Mouse (Mus musculus): ENCODE measurements around the gene Dcp1b. TPM values are rescaled to one million over a fixed set of nuclear protein-coding genes. Genes with fewer than 3 reads are reported as not detected.

Gene Dcp1b
- total RNA-seq, 2 experiments from 2014 or later = 7.3 to 8.0 TPM

DNA sequence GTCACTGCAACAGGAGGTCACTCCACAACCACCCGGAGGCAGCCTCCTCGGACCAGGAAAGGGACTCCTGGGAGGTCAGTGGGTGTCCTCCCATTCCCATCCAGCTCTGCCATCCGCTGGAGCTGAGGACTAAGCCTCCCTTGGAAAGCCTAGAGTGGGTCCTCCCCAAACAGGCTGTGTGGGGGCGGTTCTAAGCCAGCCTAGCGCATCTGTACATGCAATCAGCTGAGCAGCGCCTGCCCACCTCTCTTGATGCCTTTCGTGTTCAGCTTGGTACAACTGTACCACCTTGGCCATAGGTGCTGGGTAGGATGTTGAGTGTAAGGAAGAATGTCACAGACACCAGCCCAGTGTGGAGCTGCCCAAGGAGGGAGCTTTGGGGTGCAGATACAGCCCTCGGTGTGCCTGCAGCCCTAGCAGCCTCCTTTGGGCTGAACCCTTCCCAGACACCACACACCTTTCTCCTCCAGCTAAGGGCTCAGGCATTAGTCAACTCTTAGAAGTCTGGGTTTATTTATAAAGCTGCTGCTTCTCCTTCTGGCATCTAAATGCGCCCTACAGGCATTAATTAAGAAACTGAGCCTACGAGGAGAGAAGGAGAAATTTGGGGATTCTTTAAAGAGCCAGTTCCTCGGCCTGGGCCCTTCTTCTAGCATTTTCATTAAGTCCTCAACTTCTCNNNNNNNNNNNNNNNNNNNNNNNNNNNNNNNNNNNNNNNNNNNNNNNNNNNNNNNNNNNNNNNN is 54.0 kb downstream of the Dcp1b start:
- DNase-seq (ENCODE audit: low spot score in 2 of 2) = no peak

DNA sequence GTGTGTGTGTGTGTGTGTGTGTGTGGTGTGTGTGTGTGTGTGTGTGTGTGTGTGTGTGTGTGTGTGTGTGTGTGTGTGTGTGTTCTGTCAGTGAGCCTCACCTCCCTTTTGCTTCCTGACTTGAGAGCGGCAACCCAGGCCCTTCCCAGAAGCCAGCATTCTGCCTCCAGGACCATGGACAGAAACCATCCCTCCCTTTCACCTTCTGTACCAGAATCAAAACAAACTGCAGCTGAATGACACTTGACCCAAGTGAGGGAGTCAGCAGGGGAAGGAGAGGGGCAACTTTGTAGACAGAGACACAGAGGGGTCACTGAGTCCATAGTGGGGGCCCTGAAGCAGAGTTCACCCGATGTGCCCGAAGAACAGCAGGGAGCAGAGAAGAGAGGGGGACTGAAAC is 58.0 kb downstream of the Dcp1b start:
- DNase-seq (ENCODE audit: low spot score in 2 of 2) = no peak

DNA sequence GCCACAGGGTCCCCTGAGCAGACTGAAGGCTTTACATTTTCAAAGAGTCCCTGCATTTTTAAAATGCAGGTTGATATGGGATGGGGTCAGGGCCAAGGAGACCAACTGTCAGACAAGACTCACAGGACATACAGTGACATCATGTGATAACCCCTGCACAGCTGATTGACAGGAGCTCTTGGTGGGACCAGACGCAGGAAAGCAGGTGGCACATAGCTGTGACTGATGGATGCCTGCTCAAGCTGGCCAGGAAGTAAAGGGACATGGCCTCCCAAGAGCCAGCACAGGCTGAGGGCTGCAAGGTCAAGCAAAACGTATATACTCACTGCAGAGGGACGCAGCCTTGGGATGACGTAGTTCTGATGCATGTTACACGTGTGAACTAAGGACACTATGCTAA is 60.4 kb downstream of the Dcp1b start:
- no peak for DNase-seq (ENCODE audit: low spot score in 2 of 2)

DNA sequence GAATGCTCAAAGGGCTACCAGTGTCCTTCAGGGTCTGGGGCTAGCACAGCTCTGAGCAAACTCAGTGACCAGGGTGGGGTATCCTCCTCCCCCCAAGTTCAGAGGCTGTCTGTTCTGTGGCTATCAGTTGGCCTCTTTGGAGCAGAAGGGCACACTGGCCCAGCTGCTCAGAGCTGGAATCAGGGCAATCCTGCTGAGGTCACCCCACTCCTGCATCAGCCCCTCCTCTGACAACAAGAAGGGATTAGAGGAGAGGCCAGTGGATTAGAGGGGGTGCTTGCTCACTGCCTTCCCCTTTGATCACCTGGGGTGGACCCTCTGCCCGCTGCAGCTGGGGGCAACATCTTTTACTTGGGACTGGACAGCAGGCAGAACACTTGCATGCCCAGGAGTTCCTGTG is 61.2 kb downstream of the Dcp1b start, which contains the start of gene Cacna2d4:
Gene Cacna2d4 (plus strand): TSS at position 286 of the 400 bp plus-strand sequence.
- DNase-seq (ENCODE audit: low spot score in 2 of 2) = no peak

DNA sequence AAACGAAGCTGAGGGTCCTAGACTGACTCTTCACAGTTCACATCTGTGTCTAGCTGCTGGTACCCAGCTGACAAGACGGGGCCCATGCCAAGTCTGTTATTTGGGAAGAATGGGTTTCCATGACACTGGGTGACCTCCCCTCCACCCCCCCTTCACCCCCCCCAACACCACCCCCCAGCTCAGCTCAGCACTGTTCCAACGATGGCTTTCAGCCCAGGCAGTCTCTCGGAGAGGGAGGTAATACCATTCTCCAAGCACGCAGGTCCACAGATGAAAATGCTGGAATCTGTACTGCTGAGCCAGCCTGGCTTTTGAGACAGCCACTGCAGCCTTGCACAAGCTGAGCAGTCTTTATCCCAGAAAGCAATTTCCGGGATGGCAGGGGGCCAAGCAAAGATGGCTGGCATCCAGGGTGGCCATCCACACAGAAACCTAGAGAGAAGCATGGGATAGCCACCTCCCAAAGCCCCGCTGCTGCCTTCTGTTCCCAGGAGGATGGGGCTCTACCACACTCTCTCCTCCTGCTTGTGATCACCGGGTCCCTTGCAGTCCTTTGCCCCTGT is 62.5 kb downstream of the Dcp1b start:
- peak in 1 of 2 experiments; percentile 58 for DNase-seq (ENCODE audit: low spot score in 2 of 2)

DNA sequence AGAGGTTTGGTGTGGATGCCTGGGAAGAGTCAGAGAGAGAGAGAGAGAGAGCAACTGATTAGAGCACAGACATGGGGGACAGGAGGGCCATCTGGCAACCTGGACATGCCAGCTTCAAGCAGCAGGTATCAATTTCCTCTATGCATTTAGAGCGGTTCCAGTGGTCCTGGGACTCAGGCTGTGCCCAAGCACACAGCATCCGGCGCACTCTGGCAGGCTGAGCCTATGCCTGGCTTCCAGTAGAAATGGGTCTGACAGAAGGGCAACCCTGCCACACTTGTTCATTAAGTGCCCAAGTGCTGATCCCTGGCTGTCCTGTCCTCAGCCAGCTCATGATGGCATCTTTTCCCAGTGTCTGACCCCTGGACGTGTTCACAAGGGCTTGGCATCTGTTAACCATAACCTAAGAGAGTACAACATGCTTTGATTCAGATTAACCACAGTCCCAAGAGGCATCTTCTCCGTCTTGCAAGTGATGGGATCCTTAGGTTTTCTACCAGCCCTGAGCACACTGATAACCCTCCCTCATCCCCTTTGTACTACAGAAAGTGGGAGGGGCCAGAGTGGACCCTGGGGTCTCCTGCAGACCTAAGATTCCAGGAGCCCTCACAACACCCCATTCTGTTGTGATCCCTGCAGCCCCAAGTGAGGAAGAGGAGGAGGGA is 64.4 kb downstream of the Dcp1b start:
- no peak for DNase-seq (ENCODE audit: low spot score in 2 of 2)

DNA sequence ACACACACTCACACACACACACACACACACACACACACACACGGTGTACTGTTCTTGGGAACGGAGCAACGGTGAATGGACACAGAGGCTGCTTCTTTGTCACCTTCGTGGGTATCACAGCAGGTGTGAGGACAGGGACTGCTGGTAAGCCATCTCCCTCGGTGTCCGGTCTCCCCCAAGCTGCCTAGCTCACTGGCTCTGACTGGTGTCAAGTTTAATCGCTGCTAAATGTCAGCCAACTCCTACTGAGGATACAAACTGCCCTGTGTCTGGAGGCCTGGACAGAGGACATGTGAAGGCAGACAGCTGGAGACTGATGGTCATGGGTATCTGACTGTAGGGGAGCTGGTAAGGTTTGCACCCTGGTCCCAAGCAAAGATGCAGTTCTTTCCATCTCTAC is 65.2 kb downstream of the Dcp1b start:
- no peak for DNase-seq (ENCODE audit: low spot score in 2 of 2)

DNA sequence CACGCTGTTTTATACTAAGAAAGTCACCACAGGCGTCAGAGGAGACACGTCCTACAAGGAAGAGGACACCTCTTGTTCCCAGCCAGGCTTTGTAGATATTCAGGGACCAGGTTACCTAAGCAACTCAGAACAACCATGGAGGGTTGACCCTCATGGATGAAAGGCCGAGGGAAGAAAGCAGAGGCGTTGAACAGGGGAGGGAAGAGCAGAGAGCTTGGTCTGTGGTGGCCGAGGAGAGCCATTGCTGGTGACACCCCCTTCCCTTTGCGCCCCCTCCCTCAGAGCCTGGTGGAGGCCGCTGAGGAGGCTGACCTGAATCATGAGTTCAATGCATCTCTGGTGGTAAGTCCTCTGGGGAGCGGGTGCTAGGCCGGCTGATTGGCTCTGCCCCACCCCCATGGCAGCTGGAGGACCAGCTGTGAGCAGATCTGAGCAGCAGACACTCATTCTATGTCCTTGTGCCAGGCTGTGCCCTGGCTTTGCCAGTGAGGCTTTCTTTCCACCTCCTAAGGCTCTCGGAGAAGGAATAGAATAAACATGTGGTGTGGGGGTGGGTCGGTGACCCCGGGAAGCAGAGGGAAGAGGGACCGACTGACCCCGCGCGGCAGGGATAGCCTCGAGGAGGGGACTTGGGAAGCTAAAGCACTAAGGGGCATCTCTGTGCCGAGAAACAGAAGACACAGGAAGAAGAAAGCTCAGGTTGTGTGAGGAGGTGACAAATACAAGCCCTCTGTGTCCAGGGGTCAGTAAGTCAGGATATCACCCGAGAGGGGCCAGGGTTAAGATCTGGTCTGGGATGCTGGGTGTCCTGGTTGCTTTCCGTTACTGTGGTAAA is 66.0 kb downstream of the Dcp1b start:
- peak in 1 of 2 experiments; percentile 33 for DNase-seq (ENCODE audit: low spot score in 2 of 2)

DNA sequence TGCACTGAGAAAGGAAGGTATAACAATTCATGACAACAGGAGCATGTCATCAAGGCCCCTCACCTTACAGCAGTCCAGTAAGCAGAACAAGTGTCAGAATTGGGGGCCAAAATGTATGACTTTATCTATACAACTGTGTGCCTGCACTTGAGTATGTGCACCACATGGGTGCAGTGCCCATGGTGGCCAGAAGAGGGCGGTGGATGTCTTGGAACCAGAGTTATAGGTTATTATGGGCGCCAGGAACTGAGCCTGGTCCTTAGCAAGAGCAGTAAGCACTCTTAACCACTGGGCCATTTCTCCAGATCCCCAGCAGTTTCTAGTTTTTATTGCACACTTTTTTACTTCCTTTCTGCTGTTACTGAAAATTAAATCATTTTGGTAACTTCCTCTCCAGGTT is 71.0 kb downstream of the Dcp1b start:
- no peak for DNase-seq (ENCODE audit: low spot score in 2 of 2)

DNA sequence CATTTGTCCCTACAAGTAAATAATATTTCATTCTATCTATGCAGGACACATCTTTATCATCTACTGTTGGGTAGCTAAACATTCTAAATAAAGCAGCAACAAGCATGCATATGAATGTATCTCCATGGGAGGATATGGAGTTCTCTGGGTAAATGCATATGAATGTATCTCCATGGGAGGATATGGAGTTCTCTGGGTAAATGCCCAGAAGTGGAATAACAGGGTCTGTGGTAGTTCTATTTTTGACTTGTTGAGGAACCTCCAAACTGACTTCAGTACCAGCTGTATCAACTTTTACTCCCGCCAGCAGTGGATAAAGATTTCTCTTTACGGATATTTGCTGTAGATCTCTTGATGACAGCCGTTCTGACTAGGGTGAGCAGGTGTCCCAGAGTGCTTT is 73.5 kb downstream of the Dcp1b start:
- no peak for DNase-seq (ENCODE audit: low spot score in 2 of 2)

DNA sequence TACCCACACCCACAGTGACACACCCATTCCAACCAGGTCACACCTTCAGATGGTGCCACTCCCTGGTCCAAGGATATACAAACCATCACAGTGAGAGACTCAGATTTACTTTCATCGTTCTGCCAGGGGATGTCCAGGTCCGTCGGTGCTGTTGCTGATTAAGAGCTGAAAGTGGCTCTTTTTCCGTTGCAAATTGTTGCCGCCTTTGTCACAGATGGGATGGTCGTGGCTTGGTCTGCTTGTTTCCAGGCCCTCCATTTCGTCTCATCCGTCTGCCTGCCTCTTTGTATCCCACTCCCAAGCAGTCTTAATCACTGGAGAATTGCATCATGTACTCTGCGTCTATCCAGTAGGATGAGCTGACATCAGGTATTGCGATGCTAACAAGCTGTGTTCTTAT is 74.7 kb downstream of the Dcp1b start:
- DNase-seq (ENCODE audit: low spot score in 2 of 2) = no peak

DNA sequence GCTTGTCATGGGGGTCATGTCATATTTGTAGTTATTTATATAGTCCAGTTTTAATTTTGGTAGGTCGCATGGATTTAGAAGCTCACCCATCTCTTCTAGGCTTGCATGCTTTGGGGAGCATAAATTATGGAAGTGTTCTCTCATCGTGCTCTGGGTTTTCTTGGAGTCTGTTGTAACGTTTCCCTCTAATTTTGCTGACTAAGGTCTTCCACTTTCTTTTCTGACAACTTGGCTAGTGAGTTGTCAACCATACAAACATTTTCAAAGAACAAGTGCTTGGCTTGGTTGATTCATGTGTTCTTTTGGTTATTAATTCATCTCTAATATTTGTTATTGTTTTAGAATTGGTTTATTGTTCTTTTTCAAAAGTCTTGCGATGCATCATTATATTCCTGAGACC is 76.7 kb downstream of the Dcp1b start:
- no peak for DNase-seq (ENCODE audit: low spot score in 2 of 2)

Other genes with a start within 250 kb of the Dcp1b start
- gene Cacna1c, start 21.2 kb downstream of the Dcp1b start, total RNA-seq (2021) = 1 to 10 TPM; 7.5 to 9.9 TPM
- gene Cacna2d4, start 61.3 kb downstream of the Dcp1b start, total RNA-seq (2021) = under 1 TPM; 0.78 to 0.83 TPM
- gene Lrtm2, start 155.5 kb downstream of the Dcp1b start, total RNA-seq (2021) = under 1 TPM; 0.59 to 0.98 TPM
- 10 to 100 TPM; 56.3 to 63.4 TPM for gene Adipor2, start 242.5 kb downstream of the Dcp1b start, total RNA-seq (2021)

Data from gastrocnemius, postnatal 4 days (tissue).